Mouse (Mus musculus) erythroblast, adult 5-6 weeks (primary cell): ENCODE results near the gene Glb1l. TPM values are rescaled to one million over a fixed set of nuclear protein-coding genes. Genes with fewer than 3 reads are reported as not detected.
A peak's percentile ranks its signal among the peaks of the same experiment; 100 is the strongest.

Experiments used
- ATAC-seq: replicated peaks from 2 replicates; pipeline ENCODE4 v1.8.0; 2016; ENCODE audit warnings: moderate number of reproducible peaks, mild to moderate bottlenecking, moderate TSS enrichment, inconsistent platforms; ENCODE audit not compliant: poor library complexity, low FRiP score, severe bottlenecking
- total RNA-seq, 2 experiments: library from RNA; stranded (forward) in 1 of 2; stranded (reverse) in 1 of 2; fragments of 150-400 nt in 1 of 2; fragments of 200-764, 138-1000 nt in 1 of 2; gene quantifications; 2 replicates each; pipeline versions ENCODE4 v1.2.3 to v1.2.4; 2015 to 2017; ENCODE audit warnings: low replicate concordance in 2 of 2

Glb1l gene
- total RNA-seq, 2 experiments from 2014 or later = 8.1 to 12.9 TPM

DNA sequence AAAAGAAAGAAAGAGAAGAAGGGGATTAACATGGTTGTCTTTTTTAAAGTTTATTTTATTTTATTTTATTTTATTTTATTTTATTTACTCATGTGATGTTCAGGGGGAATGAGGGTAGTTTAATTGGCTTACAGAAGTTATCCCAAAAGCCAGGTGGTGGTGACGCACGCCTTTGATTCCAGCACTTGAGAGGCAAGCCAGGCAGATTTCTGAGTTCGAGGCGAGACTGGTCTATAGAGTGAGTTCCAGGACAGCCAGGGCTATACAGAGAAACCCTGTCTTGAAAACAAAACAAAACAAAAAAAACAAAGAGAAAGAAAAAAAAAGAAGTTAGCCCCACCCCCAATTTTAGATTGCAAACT, 50.4 kb downstream of the Glb1l start:
- no peak for ATAC-seq

- peak; percentile 83 for ATAC-seq
Measured at GRCm38 (mm10) chr1:75159540-75160255, 50.9 kb downstream of the Glb1l start.

DNA sequence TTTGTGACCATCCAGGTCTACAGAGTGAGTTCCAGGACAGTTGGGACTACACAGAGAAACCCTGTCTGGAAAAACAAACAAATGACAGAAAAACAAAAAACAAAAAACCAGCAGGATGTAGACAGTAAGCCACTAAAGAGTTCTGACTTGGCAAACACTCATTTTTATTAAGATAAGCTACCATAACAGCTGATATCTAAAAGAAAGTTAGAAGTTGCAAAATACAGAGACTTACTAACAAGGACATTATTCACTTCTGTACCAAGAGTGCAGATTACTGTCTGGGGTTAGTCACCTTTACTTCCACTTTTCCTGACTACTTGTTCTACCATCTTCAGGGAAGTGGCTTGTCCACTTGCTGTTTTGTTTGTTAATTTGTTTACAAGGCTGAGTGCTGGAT, 51.6 kb downstream of the Glb1l start:
- peak; percentile 36 for ATAC-seq

GRCm38 (mm10) chr1:75155837-75156236, 54.8 kb downstream of the Glb1l start:
- no peak for ATAC-seq

- ATAC-seq = no peak
Measured at GRCm38 (mm10) chr1:75148727-75149126, 61.9 kb downstream of the Glb1l start.

Other genes starting within 250 kb of the Glb1l start
- gene Nhej1, start 85.6 kb downstream of the Glb1l start, total RNA-seq (2015; ENCODE audit: low replicate concordance) = 0.77 and 8.2 TPM in 2 replicates
- gene Nhej1, start 85.6 kb downstream of the Glb1l start, total RNA-seq (2017; ENCODE audit: low replicate concordance) = 4.0 and 10.0 TPM in 2 replicates
- gene Slc23a3, start 76.9 kb downstream of the Glb1l start, total RNA-seq (2015; ENCODE audit: low replicate concordance) = 1.3 and 3.5 TPM in 2 replicates
- gene Slc23a3, start 76.9 kb downstream of the Glb1l start, total RNA-seq (2017; ENCODE audit: low replicate concordance) = 0.28 and 0.60 TPM in 2 replicates
- 41.6 and 42.7 TPM in 2 replicates for gene Cnppd1, start 68.1 kb downstream of the Glb1l start, total RNA-seq (2015; ENCODE audit: low replicate concordance)
- 135 and 169 TPM in 2 replicates for gene Cnppd1, start 68.1 kb downstream of the Glb1l start, total RNA-seq (2017; ENCODE audit: low replicate concordance)
- gene Retreg2, start 68.0 kb downstream of the Glb1l start, total RNA-seq (2015; ENCODE audit: low replicate concordance) = 30.7 and 38.0 TPM in 2 replicates
- gene Retreg2, start 68.0 kb downstream of the Glb1l start, total RNA-seq (2017; ENCODE audit: low replicate concordance) = 45.0 and 54.0 TPM in 2 replicates
- gene Zfand2b, start 42.2 kb downstream of the Glb1l start, total RNA-seq (2015; ENCODE audit: low replicate concordance) = 15.9 and 28.2 TPM in 2 replicates
- gene Zfand2b, start 42.2 kb downstream of the Glb1l start, total RNA-seq (2017; ENCODE audit: low replicate concordance) = 43.3 and 49.6 TPM in 2 replicates
- gene Abcb6, start 30.4 kb downstream of the Glb1l start, total RNA-seq (2015; ENCODE audit: low replicate concordance) = 78.2 and 93.0 TPM in 2 replicates
- gene Abcb6, start 30.4 kb downstream of the Glb1l start, total RNA-seq (2017; ENCODE audit: low replicate concordance) = 62.9 and 70.7 TPM in 2 replicates
- 8.3 and 10.4 TPM in 2 replicates for gene Ankzf1, start 18.7 kb downstream of the Glb1l start, total RNA-seq (2015; ENCODE audit: low replicate concordance)
- 34.5 and 39.0 TPM in 2 replicates for gene Ankzf1, start 18.7 kb downstream of the Glb1l start, total RNA-seq (2017; ENCODE audit: low replicate concordance)
- gene Atg9a, start 18.6 kb downstream of the Glb1l start, total RNA-seq (2015; ENCODE audit: low replicate concordance) = 107 and 131 TPM in 2 replicates
- gene Atg9a, start 18.6 kb downstream of the Glb1l start, total RNA-seq (2017; ENCODE audit: low replicate concordance) = 137 and 142 TPM in 2 replicates
- gene Stk16, start within 50 bp of the Glb1l start, total RNA-seq (2015; ENCODE audit: low replicate concordance) = 50.4 and 76.9 TPM in 2 replicates
- 31.3 and 50.2 TPM in 2 replicates for gene Stk16, start within 50 bp of the Glb1l start, total RNA-seq (2017; ENCODE audit: low replicate concordance)
- gene Tuba4a, start 9.1 kb upstream of the Glb1l start, total RNA-seq (2015; ENCODE audit: low replicate concordance) = 433 and 471 TPM in 2 replicates
- gene Tuba4a, start 9.1 kb upstream of the Glb1l start, total RNA-seq (2017; ENCODE audit: low replicate concordance) = 280 and 368 TPM in 2 replicates
- gene A630095N17Rik, start 21.3 kb upstream of the Glb1l start, total RNA-seq (2015; ENCODE audit: low replicate concordance) = not detected in 2 replicates
- gene A630095N17Rik, start 21.3 kb upstream of the Glb1l start, total RNA-seq (2017; ENCODE audit: low replicate concordance) = not detected in 2 replicates
- 186 and 231 TPM in 2 replicates for gene Dnajb2, start 25.6 kb upstream of the Glb1l start, total RNA-seq (2015; ENCODE audit: low replicate concordance)
- gene Dnajb2, start 25.6 kb upstream of the Glb1l start, total RNA-seq (2017; ENCODE audit: low replicate concordance) = 524 and 744 TPM in 2 replicates
- gene Ptprn, start 53.7 kb upstream of the Glb1l start, total RNA-seq (2015; ENCODE audit: low replicate concordance) = not detected in 2 replicates
- not detected in 2 replicates for gene Ptprn, start 53.7 kb upstream of the Glb1l start, total RNA-seq (2017; ENCODE audit: low replicate concordance)
- gene Resp18, start 67.6 kb upstream of the Glb1l start, total RNA-seq (2015; ENCODE audit: low replicate concordance) = not detected in 2 replicates
- not detected in 2 replicates for gene Resp18, start 67.6 kb upstream of the Glb1l start, total RNA-seq (2017; ENCODE audit: low replicate concordance)
- gene Dnpep, start 107.2 kb upstream of the Glb1l start, total RNA-seq (2015; ENCODE audit: low replicate concordance) = 14.0 and 20.3 TPM in 2 replicates
- gene Dnpep, start 107.2 kb upstream of the Glb1l start, total RNA-seq (2017; ENCODE audit: low replicate concordance) = 7.7 and 11.8 TPM in 2 replicates
- not detected in 2 replicates for gene Des, start 149.5 kb upstream of the Glb1l start, total RNA-seq (2015; ENCODE audit: low replicate concordance)
- not detected in 2 replicates for gene Des, start 149.5 kb upstream of the Glb1l start, total RNA-seq (2017; ENCODE audit: low replicate concordance)
- not detected in 2 replicates for gene Speg, start 164.5 kb upstream of the Glb1l start, total RNA-seq (2015; ENCODE audit: low replicate concordance)
- 1.7 TPM in 1 of 2 replicates, not detected in the other for gene Speg, start 164.5 kb upstream of the Glb1l start, total RNA-seq (2017; ENCODE audit: low replicate concordance)
- 2.9 and 14.4 TPM in 2 replicates for gene Gmppa, start 225.1 kb upstream of the Glb1l start, total RNA-seq (2015; ENCODE audit: low replicate concordance)
- gene Gmppa, start 225.1 kb upstream of the Glb1l start, total RNA-seq (2017; ENCODE audit: low replicate concordance) = 6.1 and 20.1 TPM in 2 replicates
- gene Asic4, start 239.6 kb upstream of the Glb1l start, total RNA-seq (2015; ENCODE audit: low replicate concordance) = not detected in 2 replicates
- gene Asic4, start 239.6 kb upstream of the Glb1l start, total RNA-seq (2017; ENCODE audit: low replicate concordance) = not detected in 2 replicates